Mouse (Mus musculus): ENCODE data around the gene Zfp526. TPM values are rescaled to one million over a fixed set of nuclear protein-coding genes. Genes with fewer than 3 reads are reported as not detected.

Zfp526 gene
- polyA plus RNA-seq, 1 experiment from 2014 or later = 1.7 TPM

- Histone ChIP-seq H3K4me2 (no peak overlapping the region), H3K36me3 (peaks cover 29% of the 10 kb centered on the region), H3K9me3 (replicated peaks) (no peaks in the 10 kb centered on the region), H3K4me3 (replicated peaks) (no peak overlapping the region), H3K9ac (replicated peaks) (no peak overlapping the region), H3K27me3 (replicated peaks) (no peaks in the 10 kb centered on the region), H3K4me1 (peaks cover 67% of the 10 kb centered on the region), H3K27ac (replicated peaks) (no peak overlapping the region)
- no peak for ATAC-seq (ENCODE audit: low FRiP score)
- 90% methylated on average over 30 of the region's 30 CpGs for WGBS
Measured at GRCm38 (mm10) chr7:25271651-25272444, 50.6 kb downstream of the Zfp526 start.

DNA sequence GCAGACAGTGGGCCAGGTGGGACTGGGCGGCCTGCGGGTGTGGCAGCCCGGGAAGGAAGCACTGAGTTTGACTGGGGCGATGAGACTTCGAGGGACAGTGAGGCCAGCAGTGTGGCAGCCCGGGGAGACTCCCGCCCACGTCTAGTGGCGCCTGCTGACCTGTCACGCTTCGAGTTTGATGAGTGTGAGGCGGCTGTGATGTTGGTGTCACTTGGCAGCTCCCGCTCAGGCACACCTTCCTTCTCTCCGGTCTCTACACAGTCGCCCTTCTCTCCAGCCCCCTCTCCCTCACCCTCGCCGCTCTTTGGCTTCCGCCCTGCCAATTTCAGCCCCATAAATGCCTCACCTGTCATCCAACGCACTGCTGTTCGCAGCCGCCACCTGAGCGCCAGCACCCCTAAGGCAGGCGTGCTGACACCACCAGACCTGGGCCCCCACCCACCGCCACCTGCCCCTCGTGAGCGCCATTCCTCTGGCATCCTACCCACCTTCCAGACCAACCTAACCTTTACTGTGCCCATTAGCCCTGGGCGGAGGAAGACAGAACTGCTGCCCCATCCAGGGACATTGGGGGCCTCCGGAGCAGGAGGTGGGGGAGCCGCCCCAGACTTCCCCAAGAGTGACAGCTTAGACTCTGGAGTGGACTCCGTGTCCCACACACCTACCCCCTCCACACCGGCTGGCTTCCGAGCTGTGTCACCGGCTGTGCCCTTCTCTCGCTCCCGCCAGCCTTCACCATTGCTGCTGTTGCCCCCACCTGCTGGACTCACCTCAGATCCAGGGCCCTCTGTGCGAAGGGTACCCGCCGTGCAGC is 51.4 kb downstream of the Zfp526 start:
- Histone ChIP-seq H3K27ac (replicated peaks) (no peak overlapping the region), H3K27me3 (replicated peaks) (no peaks in the 10 kb centered on the region), H3K4me2 (no peak overlapping the region), H3K4me3 (replicated peaks) (no peak overlapping the region), H3K9me3 (replicated peaks) (no peaks in the 10 kb centered on the region), H3K36me3 (peaks cover 29% of the 10 kb centered on the region), H3K9ac (replicated peaks) (no peak overlapping the region), H3K4me1 (peaks cover 71% of the 10 kb centered on the region)
- no peak for ATAC-seq (ENCODE audit: low FRiP score)
- WGBS = 90% methylated on average over 38 of the region's 38 CpGs

GRCm38 (mm10) chr7:25273259-25274241 is 52.3 kb downstream of the Zfp526 start:
- 93% methylated on average over 22 of the region's 22 CpGs for WGBS
- Histone ChIP-seq H3K4me2 (no peak overlapping the region), H3K4me1 (peaks cover 75% of the 10 kb centered on the region), H3K27ac (replicated peaks) (no peak overlapping the region), H3K9ac (replicated peaks) (0 out of 2 replicates have a peak overlapping the region, but pooled peaks have one; percentile 14), H3K36me3 (peaks cover 29% of the 10 kb centered on the region), H3K9me3 (replicated peaks) (no peaks in the 10 kb centered on the region), H3K27me3 (replicated peaks) (no peaks in the 10 kb centered on the region), H3K4me3 (replicated peaks) (no peak overlapping the region)
- no peak for ATAC-seq (ENCODE audit: low FRiP score)

DNA sequence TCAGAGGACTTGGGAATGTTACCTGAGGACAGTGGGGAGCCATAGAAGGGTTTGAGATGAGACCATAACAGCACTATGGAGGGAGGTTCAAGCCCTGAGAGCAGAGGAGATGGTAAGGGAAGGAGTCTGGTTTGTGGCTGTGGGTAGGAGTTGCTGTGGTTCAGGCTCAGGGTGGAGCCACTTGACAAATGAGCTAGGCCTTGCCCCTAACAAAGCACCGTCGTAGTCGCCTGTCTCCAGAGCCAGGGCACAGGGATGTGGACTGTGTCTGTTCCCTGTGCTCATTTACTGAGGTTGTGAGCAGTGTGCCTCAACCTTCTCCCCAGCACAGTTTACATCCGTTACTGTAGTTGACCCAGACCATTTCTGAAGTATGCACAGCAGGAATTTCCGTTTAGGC is 53.3 kb downstream of the Zfp526 start:
- Histone ChIP-seq H3K27ac (replicated peaks) (no peak overlapping the region), H3K4me2 (no peak overlapping the region), H3K4me1 (peaks cover 68% of the 10 kb centered on the region), H3K9ac (replicated peaks) (0 out of 2 replicates have a peak overlapping the region, but pooled peaks have one; percentile 14), H3K36me3 (peaks cover 29% of the 10 kb centered on the region), H3K4me3 (replicated peaks) (no peak overlapping the region), H3K9me3 (replicated peaks) (no peaks in the 10 kb centered on the region), H3K27me3 (replicated peaks) (no peaks in the 10 kb centered on the region)
- no peak for ATAC-seq (ENCODE audit: low FRiP score)
- WGBS = 55% methylated on average over 5 of the region's 5 CpGs

DNA sequence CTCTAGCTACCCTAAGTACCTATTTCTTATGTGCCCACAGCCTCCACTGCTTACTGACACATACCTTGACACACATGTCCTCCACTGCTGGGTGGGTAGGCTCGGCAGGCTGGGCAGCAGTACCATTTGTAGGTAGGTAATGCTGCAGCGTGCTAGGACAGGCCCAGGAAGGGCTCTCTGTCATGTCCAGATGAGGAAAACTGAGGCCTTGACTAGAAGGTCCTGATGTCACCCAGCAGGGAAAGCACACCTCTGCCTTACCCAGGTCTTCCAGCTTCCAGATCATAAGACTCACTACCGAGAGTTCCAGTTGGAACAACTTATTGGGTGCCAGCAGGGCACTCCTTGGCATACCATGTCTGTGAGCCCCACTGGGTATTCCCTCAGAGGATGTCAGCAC is 53.8 kb downstream of the Zfp526 start:
- no peaks in the 10 kb centered on the region for H3K9me3 ChIP-seq (replicated peaks)
- H3K4me2 ChIP-seq = no peak overlapping the region
- peaks cover 29% of the 10 kb centered on the region for H3K36me3 ChIP-seq
- H3K4me1 ChIP-seq = peaks cover 68% of the 10 kb centered on the region
- no peaks in the 10 kb centered on the region for H3K27me3 ChIP-seq (replicated peaks)
- H3K9ac ChIP-seq (replicated peaks) = no peak overlapping the region; the same call in 1 of the 2 replicates
- WGBS = 96% methylated on average over 3 of the region's 3 CpGs
- ATAC-seq (ENCODE audit: low FRiP score) = no peak
- H3K27ac ChIP-seq (replicated peaks) = no peak overlapping the region
- H3K4me3 ChIP-seq (replicated peaks) = no peak overlapping the region

DNA sequence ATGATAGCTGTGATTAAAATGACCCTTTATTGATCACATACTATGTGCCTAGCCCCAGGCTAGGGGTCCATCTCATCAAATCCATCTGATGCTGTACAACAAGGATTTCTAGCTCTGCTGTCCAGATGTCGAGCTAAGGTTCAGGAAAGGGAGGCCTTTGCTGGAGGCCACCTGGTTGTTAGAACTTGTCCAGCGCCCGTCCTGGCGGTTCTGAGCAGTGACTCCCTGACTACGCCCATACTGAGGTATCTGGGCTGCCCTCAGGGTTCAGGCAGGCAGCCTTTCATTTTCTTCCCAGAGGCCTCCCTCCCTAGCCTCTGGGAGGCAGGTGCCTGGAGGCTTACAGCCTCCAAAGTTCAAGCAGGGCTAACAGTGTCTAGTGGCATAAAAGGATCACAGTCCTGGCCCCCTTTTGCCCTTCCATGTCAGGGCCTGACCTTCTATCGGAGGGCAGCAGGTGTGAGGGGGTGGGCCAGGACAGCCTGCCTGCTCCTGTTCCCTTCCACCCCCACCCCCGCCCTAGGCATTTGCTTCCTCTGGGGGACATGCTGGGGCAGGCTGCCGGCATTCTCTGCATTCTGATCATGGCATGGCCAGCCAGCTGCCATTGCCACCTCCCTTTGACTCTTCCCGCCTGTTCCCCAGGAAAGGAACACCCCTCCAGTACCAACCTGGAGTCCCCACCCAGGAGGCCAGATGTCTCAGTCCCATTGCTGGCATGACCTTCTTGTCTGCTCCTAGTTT is 54.5 kb downstream of the Zfp526 start:
- H3K27me3 ChIP-seq (replicated peaks) = no peaks in the 10 kb centered on the region
- peak overlapping the region; percentile 6 for H3K4me2 ChIP-seq
- peaks cover 69% of the 10 kb centered on the region for H3K4me1 ChIP-seq
- ATAC-seq (ENCODE audit: low FRiP score) = no peak
- H3K36me3 ChIP-seq = peaks cover 29% of the 10 kb centered on the region
- peak overlapping the region; percentile 23; the same call in 1 of the 2 replicates for H3K9ac ChIP-seq (replicated peaks)
- H3K27ac ChIP-seq (replicated peaks) = no peak overlapping the region
- H3K9me3 ChIP-seq (replicated peaks) = no peaks in the 10 kb centered on the region
- 69% methylated on average over 9 of the region's 9 CpGs for WGBS
- no peak overlapping the region for H3K4me3 ChIP-seq (replicated peaks)

Small RNA genes within 50 kb of the gene (microRNA-seq; reads per million reads assigned to microRNA genes)
- gene Mir7048 = not detected

Other genes with a start within 250 kb of the Zfp526 start
- gene Rabac1, start 248.7 kb upstream of the Zfp526 start, polyA plus RNA-seq (2015; fragmentation: Nextera tagmentation; extraction: Ambion mirVana) = 297 and 336 TPM in 2 replicates
- gene Atp1a3, start 215.5 kb upstream of the Zfp526 start, polyA plus RNA-seq (2015; fragmentation: Nextera tagmentation; extraction: Ambion mirVana) = 538 and 586 TPM in 2 replicates
- gene Grik5, start 149.1 kb upstream of the Zfp526 start, polyA plus RNA-seq (2015; fragmentation: Nextera tagmentation; extraction: Ambion mirVana) = 14.9 and 17.8 TPM in 2 replicates
- 31.6 TPM in 2 replicates for gene Zfp574, start 148.9 kb upstream of the Zfp526 start, polyA plus RNA-seq (2015; fragmentation: Nextera tagmentation; extraction: Ambion mirVana)
- gene Pou2f2, start 41.7 kb upstream of the Zfp526 start, polyA plus RNA-seq (2015; fragmentation: Nextera tagmentation; extraction: Ambion mirVana) = 19.5 and 24.1 TPM in 2 replicates
- gene Dedd2, start 810 bp upstream of the Zfp526 start, polyA plus RNA-seq (2015; fragmentation: Nextera tagmentation; extraction: Ambion mirVana) = 16.7 and 17.7 TPM in 2 replicates
- gene Gsk3a, start 16.4 kb downstream of the Zfp526 start, polyA plus RNA-seq (2015; fragmentation: Nextera tagmentation; extraction: Ambion mirVana) = 16.0 and 16.3 TPM in 2 replicates
- 3.7 and 6.5 TPM in 2 replicates for gene Erf, start 29.3 kb downstream of the Zfp526 start, polyA plus RNA-seq (2015; fragmentation: Nextera tagmentation; extraction: Ambion mirVana)
- gene Cic, start 46.3 kb downstream of the Zfp526 start, polyA plus RNA-seq (2015; fragmentation: Nextera tagmentation; extraction: Ambion mirVana) = 33.3 and 37.2 TPM in 2 replicates
- 458 and 569 TPM in 2 replicates for gene Pafah1b3, start 76.6 kb downstream of the Zfp526 start, polyA plus RNA-seq (2015; fragmentation: Nextera tagmentation; extraction: Ambion mirVana)
- gene Prr19, start 80.0 kb downstream of the Zfp526 start, polyA plus RNA-seq (2015; fragmentation: Nextera tagmentation; extraction: Ambion mirVana) = 3.0 and 3.5 TPM in 2 replicates
- gene Tmem145, start 84.7 kb downstream of the Zfp526 start, polyA plus RNA-seq (2015; fragmentation: Nextera tagmentation; extraction: Ambion mirVana) = 73.5 and 98.1 TPM in 2 replicates
- gene Megf8, start 95.7 kb downstream of the Zfp526 start, polyA plus RNA-seq (2015; fragmentation: Nextera tagmentation; extraction: Ambion mirVana) = 19.3 and 22.7 TPM in 2 replicates
- gene Cnfn, start 148.3 kb downstream of the Zfp526 start, polyA plus RNA-seq (2015; fragmentation: Nextera tagmentation; extraction: Ambion mirVana) = 0.54 and 2.3 TPM in 2 replicates
- 12.1 and 12.5 TPM in 2 replicates for gene Lipe, start 177.3 kb downstream of the Zfp526 start, polyA plus RNA-seq (2015; fragmentation: Nextera tagmentation; extraction: Ambion mirVana)
- gene Cxcl17, start 191.5 kb downstream of the Zfp526 start, polyA plus RNA-seq (2015; fragmentation: Nextera tagmentation; extraction: Ambion mirVana) = 1.3 and 1.6 TPM in 2 replicates

Data from neural tube, embryonic 15.5 days (tissue).